Mouse (Mus musculus) kidney, adult 18-20 months (tissue): ENCODE measurements at regions not wholly inside any gene's neighbourhood (a gene's known extent, or its start where the extent isn't known, plus 50 kb on each side); places are given as distances from the start of the nearest gene placed in this dataset.

Experiments used
- DNase-seq: peaks from one replicate; pipeline ENCODE4 v3.0.0; 2021

DNA sequence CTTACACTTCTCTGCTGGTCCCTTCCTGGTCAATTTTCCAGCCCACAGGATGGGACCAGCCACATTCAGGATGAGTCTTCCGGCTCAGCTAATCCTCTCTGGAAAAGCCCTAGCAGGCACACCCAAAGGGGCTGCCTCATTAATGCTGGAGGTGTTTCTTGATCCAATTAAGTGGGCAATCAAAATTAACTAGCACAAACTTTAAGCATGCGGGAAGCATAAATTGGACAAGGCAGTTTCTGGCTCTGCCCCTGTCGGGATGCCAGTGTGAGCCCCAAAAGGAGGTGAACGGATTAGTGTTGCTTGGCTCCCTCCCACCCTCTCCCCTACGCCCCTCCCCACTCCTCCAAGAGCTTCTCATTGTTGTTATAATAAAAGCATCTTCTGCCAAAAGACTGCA lies 262.5 kb upstream of the Id4 start:
- no peak for DNase-seq

DNA sequence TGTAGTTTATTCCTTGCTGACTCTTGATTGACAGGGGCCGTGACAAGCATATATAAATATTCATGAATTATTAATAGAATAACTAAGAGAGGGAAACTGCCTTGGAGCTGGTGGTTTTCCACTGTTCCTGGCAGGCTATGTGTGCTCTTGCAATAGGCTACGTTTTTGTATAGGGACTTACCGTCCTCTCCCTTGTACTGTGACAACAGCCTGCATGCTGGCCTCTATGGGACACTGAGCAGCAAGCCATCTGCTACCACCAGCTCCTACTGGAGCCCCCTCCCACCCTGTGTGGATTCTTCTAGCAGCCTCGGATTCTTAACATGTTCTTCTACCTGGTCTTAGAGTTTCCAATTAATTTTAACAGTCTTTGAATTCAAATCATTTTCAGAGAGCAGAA lies 261.6 kb upstream of the Id4 start:
- DNase-seq = no peak

- no peak for DNase-seq
Observed at GRCm38 (mm10) chr13:48003126-48003525, 257.9 kb upstream of the Id4 start.

DNA sequence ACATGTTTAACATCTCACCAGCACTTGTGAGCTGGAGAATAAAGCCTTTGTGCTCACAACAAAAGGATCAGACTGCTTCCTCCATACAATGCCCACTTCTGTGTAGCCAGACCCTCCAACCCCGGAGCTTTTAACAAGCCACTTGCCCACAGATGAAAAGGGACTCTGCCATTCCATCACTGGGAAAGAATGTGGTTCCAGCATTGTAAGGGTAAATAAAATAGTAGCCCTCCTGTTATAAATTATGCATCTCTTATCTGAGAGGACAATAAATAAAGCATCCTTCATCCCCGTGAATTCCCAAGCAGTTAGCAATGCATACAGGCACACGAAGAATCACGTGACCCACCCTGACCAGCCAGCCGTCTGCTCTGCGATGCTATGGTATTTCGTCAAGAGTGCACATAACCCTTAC lies 247.7 kb upstream of the Id4 start:
- DNase-seq = no peak

- DNase-seq = no peak
Observed at GRCm38 (mm10) chr13:48015296-48015695, 245.7 kb upstream of the Id4 start.

DNA sequence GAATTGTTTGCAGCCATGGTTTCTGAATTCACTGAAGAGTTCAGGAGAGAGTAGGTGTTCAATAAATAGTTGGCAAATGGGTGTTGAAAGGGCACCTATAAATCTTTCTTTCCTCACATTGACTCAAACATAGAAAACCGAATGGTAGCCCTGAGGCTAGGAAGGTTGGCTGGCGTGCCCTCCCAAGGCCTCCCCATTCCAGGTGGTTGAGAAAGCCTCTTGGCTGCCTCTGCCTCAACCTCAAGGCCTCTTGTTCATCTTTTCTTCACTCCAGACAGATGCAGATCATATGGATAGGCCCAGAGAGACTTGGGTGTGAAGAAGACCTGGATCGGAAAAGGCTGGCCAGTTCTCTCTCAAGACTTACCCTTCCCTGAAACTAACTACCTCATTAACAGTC lies 245.0 kb upstream of the Id4 start:
- no peak for DNase-seq

GRCm38 (mm10) chr13:48016606-48017005 lies 244.4 kb upstream of the Id4 start:
- DNase-seq = no peak

DNA sequence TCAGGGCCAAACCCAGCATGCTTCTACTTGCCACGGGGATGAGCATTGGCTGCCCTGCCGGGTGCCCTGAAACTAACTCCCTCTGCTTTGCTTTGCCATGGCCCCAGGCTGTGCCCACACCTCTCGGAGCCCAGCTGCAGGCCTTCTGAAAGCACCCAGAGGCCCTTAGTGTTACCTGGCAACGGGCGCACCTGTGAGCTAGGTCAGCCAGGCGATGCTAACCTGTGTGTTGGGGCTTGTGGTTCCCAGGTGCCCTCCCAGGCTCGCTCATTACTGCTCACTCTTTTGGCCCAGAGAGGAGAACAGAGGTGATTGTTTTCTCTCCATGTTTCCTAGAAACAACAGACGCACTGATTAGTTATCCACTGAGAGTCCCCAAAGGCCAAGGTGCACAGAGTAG lies 243.4 kb upstream of the Id4 start:
- DNase-seq = peak; percentile 6

DNA sequence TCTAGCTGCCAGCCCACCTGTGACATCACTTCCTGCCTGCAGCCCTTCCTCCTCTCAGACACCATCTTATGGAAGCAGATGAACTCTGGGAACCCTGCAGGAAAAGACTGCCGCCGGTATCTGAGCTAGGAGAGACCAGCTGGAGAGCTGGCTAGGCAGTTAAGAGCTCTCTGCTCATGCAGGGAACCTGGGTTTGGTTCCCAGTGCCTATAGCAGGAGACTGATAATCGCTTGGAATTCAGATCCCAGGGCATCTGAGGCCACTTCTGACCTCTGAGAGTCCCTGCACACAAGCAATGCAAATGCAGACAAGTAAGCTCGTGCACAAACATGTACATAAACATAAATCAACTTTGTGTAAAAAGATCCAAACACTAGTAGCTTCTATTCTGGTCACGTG lies 242.4 kb upstream of the Id4 start:
- peak; percentile 9 for DNase-seq

DNA sequence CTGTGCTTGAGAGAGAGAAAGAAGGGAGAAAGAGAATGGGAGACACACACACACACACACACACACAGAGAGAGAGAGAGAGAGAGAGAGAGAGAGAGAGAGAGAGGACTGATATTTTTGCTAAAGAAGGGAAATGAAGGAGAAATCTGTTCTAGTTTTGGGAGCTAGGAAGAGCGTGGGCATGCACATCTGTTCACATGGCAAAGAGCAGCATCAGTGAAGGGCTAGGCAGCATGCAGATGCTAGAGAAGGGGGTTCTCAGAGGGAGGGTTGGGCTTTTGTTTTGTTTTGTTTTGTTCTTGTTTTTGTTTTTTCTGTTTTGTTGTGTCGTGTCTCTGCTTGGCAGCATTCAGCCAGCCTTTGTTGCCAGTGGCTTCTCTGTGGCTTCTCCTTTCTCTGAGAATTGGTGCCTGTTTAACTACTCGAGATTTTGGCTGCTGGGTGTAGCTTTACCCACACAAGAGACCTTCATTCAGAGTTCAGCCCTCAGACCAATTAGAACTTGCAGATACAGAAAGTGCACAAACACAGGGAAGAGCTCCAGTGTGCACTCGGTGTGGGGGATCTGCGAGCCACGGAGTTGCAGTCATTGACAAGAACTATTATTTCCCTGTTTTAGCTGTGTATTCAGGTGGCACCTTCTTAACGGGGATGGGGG lies 237.9 kb upstream of the Id4 start:
- no peak for DNase-seq

DNA sequence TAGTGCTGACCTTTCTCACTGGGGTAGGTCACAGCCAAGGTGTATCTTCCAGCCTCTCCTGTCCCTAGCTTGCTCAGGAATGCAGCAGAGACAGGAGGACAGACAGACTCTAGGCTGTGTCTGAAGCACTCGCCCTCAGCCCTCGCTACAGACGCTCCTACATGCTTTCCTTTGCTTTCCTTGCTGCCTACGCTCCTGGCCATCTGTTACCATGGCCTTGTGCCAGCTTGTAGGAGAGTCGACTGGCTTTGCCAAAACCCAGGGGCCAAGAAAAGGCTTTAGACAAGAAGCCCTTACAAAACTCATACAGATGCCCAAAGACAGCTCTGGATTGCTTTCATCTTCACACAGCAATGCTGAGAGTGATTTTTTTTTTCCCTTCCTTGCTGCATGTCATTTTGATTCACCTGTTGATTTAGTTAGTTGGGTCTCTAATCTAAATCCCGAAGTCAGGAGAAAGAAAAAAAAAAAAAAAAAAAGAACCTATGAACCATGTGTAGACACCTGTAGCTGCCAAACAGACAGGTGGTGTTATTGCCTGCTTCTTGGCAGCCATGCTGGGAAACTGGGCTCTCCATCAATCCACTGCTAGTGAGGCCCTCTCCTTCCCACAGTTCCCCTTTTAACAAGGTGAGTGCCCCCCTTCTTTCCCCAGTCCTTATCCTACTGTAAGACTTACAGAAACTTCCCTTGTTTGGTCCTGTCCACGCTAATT lies 233.1 kb upstream of the Id4 start:
- DNase-seq = peak; percentile 19

- no peak for DNase-seq
Observed at GRCm38 (mm10) chr13:48031491-48031890, 229.5 kb upstream of the Id4 start.

DNA sequence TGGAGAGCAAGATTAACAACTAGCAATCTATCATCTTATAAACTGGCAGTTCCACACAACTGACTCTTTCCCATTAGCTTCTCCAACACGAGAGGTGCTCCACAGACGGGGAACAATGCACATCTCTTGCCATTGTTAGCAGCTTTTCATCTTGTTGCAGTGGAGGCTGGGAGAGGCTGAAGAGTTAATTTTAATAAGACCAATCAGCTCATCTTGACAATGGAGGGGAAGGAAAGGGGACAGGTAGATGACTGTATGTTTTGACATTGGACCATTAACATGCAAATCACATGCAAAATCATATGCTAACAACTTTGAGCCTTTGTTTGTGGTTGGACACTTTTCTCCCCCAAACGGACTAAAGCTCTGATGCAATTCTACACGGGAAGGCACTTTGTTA lies 218.9 kb upstream of the Id4 start:
- no peak for DNase-seq

DNA sequence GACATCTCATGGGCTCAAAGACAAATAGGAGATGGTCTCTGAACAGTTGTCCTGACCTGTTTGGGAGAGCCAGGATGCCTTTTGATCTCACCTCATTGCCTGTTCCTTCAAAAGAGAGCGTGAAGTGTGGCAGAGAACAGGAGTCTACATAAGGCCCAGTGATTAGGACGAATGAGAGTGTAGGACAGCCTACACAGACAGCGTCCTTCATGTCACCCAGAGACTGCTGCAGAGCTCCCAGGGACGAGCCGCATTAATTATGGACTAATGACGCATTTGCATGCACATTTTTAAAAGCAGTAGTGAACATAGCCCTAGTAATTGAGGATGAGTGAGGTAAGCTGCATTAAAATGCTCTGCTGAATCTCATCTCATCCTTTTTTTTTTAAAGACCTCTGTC lies 218.5 kb upstream of the Id4 start:
- no peak for DNase-seq

GRCm38 (mm10) chr13:48046201-48046750 lies 214.8 kb upstream of the Id4 start:
- DNase-seq = no peak

DNA sequence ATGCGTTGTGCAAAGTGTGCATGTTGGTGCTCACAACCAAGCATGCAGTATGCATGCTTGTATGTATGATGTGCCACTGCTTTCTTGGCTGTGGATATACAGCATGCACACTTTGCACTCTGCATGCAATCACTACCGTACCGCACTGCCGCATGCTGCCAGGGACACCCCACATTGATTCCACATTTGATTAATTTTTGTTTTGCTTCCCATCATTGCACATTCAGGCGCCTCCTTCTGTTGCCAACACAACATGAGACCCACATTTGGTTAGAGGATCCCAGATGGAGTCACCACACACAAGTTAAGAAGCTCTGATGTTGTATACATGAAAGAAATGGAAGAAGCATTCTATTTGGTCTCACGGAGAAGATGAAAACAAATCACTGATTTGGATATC lies 211.2 kb upstream of the Id4 start:
- no peak for DNase-seq

DNA sequence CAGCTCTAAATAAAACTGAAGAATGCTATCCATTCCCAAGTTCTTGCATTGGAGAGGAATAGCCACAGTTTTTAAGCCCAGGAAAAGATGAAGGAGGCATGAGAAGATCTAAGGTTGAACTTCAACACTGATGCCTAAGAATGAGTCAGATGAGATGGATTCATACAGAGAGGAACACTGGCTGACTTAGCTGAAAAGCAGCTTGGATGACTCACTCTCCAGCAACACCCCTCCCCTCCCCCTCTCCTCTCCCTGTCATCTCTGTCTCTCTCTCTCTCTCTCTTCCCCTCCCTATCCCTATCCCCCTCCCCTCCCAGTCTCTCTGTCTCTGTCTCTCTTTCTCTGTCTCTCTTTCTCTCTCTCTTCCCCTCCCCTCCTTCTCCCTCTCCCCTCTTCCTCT lies 186.4 kb upstream of the Id4 start:
- no peak for DNase-seq

GRCm38 (mm10) chr13:48075315-48075714 lies 185.7 kb upstream of the Id4 start:
- DNase-seq = no peak

DNA sequence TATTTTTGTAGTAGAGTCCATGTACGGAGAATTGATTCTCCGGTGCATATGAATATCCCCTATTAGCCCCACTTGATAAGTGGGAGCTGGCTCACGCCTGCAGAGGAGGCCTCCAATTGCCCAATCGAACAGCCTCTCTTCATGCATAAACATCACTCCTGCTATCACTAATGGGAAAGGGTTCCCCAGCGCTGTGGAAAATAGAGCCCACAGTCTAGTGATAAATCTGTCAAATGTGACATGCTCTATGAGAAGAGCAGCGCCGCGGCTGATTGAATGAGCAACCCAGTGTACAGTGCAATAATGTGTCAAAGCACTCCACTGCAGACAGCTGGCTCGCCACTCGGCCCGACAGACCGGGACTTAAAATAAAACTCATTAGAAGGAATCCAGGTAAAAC lies 182.8 kb upstream of the Id4 start:
- DNase-seq = no peak

DNA sequence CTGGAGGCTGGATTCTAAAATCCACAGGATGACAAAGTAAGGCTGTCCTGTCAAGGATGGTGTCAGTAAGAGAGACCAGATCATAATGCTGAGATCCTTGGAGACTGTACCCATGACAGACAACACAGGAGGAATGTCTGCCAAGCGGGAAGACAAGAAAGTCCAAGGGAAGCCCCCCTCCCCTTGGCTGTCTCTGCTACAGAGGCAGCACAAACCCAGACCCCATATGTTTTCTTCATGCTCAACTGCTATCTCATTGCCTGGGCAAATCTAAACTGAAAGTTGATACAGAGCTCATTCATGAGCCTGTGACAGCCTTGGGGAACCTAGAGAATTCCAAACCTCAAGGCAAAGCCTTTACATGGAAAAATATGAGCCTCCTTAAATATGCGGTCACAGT lies 177.7 kb upstream of the Id4 start:
- no peak for DNase-seq

- no peak for DNase-seq
Observed at GRCm38 (mm10) chr13:48083807-48084206, 177.2 kb upstream of the Id4 start.

GRCm38 (mm10) chr13:48094275-48095035 lies 166.6 kb upstream of the Id4 start:
- DNase-seq = no peak

DNA sequence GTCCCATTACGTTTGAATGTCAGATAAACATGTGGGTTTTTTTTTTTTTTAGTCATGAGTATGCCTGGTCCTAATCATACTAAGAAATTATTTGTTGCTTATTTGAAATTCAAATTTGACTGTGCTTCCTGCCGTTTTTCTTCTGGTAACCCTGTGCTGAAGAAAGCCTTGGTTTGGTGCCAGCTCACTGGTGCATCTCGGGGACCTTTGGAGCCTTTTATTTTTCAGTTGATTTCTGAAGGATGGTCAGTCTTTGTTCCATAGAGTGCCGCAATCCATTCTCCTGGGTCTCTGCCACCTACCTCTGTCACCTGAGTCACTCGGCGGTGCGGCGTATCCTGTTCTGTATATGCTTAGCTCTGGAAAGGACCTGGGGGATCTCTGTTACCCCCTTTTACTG lies 158.9 kb upstream of the Id4 start:
- peak; percentile 74 for DNase-seq

GRCm38 (mm10) chr13:48102576-48102975 lies 158.5 kb upstream of the Id4 start:
- no peak for DNase-seq
